Mouse (Mus musculus): ENCODE results near the gene Sh2b2. TPM values are rescaled to one million over a fixed set of nuclear protein-coding genes. Genes with fewer than 3 reads are reported as not detected.
"Not testable (repeated sequence)": the region's sequence is repeated elsewhere in the genome, so short reads cannot be mapped to it uniquely, and the experiment has no call there.

Sh2b2 gene
- total and polyA plus RNA-seq, 3 experiments: 0.55 to 6.7 (median 0.80) TPM

DNA sequence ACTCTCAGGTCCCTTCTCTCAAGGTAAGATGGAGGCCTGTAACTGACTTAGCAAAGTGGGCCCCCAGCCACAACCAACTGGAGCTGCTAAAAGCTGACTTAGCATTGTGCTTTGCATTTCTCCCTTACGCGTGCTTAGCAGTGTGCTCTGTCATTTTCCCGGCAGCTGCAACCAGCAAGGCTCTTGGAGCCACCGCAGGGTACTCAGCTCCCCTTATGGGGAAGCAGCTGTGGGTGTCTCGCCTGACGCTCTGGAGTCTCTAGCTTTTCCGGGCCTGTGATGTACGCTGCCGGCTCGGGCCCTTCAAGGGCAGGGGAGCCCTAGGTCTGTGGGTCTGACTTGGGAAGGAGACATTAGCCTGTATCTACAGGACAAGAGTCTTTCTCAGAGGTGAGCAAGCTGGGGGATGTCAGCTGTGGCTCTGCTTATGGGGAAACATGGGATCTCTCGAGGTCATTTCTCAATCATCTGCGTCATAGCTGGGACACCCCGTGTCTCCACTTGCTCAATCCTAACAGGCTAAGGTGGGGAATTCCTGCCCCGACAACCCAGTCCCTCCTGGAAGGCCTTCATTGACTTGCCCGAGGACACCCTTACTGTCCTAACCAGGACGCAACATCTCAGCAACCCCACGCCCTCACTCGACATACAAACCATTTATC lies 29.2 kb downstream of the Sh2b2 start:
- no peak overlapping the region for H3K27ac ChIP-seq
- H3K36me3 ChIP-seq (ENCODE audit: control insufficient read depth, insufficient read depth, low read length): no peaks in the 10 kb centered on the region
- no peak for DNase-seq
- H3K79me2 ChIP-seq (replicated peaks; ENCODE audit: control insufficient read depth, insufficient read depth, low read length): no peaks in the 10 kb centered on the region
- no peak overlapping the region for H3K9ac ChIP-seq (ENCODE audit: low read depth, low read length)
- no peaks in the 10 kb centered on the region for H3K4me1 ChIP-seq (ENCODE audit: control insufficient read depth, insufficient read depth, low read length)
- no peaks in the 10 kb centered on the region for H3K27me3 ChIP-seq (ENCODE audit: control insufficient read depth, insufficient read depth, low read length)
- TF ChIP-seq EP300 (IDR thresholded peaks at IDR 0.05; ENCODE audit: insufficient read depth, low read depth, low read length): no peak
- TF ChIP-seq POLR2A (IDR thresholded peaks at IDR 0.05; ENCODE audit: insufficient read depth, low read depth, low read length): no peak
- no peak for TF ChIP-seq CTCF (IDR thresholded peaks at IDR 0.05)
- no peak overlapping the region for H3K4me3 ChIP-seq
- intact Hi-C loops (cut with DNase I): no loop called here
- WGBS: 80% methylated on average over 18 of the region's 18 CpGs

DNA sequence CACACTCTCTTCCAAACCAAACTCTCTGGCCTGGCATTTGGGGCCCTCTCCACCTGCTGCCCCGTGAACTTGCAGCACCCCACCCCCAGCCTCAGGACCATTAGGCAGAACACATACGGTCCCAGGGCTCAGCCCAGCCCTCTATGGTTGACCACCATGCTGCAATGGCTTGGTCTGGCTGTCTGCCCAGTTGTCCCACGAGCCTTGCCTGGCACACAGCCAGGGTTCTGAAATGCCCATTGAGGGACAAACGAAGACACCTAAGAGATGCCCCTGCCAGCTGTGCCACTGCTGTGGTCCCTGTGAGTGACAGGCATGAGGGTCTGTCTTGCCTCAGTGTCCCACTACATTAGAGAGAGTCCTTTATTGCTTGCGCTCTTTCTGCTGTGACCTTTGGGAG lies 30.4 kb downstream of the Sh2b2 start:
- no peak for DNase-seq
- no peaks in the 10 kb centered on the region for H3K79me2 ChIP-seq (replicated peaks; ENCODE audit: control insufficient read depth, insufficient read depth, low read length)
- H3K9ac ChIP-seq (ENCODE audit: low read depth, low read length): no peak overlapping the region
- H3K4me3 ChIP-seq: no peak overlapping the region
- 56% methylated on average over 5 of the region's 5 CpGs for WGBS
- H3K4me1 ChIP-seq (ENCODE audit: control insufficient read depth, insufficient read depth, low read length): no peaks in the 10 kb centered on the region
- intact Hi-C loops (cut with DNase I): no loop called here
- TF ChIP-seq POLR2A (IDR thresholded peaks at IDR 0.05; ENCODE audit: insufficient read depth, low read depth, low read length): no peak
- TF ChIP-seq CTCF (IDR thresholded peaks at IDR 0.05): no peak
- no peak for TF ChIP-seq EP300 (IDR thresholded peaks at IDR 0.05; ENCODE audit: insufficient read depth, low read depth, low read length)
- no peaks in the 10 kb centered on the region for H3K27me3 ChIP-seq (ENCODE audit: control insufficient read depth, insufficient read depth, low read length)
- no peak overlapping the region for H3K27ac ChIP-seq
- H3K36me3 ChIP-seq (ENCODE audit: control insufficient read depth, insufficient read depth, low read length): no peaks in the 10 kb centered on the region

DNA sequence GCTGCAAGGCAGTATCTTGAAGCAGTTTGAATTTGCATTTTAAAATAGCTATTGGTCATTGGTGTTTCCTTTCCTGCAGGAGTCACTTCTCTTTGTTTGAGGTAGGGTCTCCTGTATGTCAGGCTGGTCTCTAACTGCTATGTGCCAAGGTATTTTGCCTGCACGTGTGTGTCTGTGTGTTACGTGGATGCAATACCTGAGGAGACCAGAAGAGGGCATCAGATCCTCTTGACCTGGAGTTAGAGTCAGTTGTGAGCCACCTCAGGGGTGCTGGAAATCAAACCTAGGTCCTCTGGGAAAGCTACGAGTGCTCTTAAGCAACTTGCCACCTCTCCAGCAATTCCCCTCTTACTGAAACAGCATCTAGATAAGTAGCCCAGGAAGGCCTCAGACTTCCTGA lies 31.1 kb downstream of the Sh2b2 start:
- Histone ChIP-seq H3K36me3 (ENCODE audit: control insufficient read depth, insufficient read depth, low read length) (no peaks in the 10 kb centered on the region), H3K4me3 (no peak overlapping the region), H3K9ac (ENCODE audit: low read depth, low read length) (no peak overlapping the region), H3K4me1 (ENCODE audit: control insufficient read depth, insufficient read depth, low read length) (no peaks in the 10 kb centered on the region), H3K79me2 (replicated peaks; ENCODE audit: control insufficient read depth, insufficient read depth, low read length) (no peaks in the 10 kb centered on the region), H3K27me3 (ENCODE audit: control insufficient read depth, insufficient read depth, low read length) (no peaks in the 10 kb centered on the region), H3K27ac (no peak overlapping the region)
- no peak for TF ChIP-seq EP300 (IDR thresholded peaks at IDR 0.05; ENCODE audit: insufficient read depth, low read depth, low read length)
- peak; percentile 44 for TF ChIP-seq CTCF (IDR thresholded peaks at IDR 0.05)
- 86% methylated on average over 3 of the region's 3 CpGs for WGBS
- DNase-seq: no peak
- intact Hi-C loops (cut with DNase I): no loop called here

DNA sequence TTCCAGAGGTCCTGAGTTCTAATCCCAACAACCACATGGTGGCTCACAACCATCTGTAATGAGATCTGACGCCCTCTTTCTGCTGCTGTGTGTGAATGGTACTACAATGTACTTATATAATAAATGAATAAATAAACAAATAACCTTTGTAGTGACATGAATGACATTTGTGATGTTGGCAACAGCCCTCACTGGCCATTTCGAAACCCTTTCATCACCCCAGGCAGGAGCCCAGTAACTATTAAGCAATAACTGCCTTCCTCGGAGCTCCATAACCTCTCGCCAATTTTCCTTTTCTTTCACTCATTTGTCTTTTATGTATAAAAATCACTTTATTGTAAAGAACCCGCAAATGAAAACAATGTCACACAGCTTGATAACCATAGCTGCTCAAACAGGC lies 32.6 kb downstream of the Sh2b2 start:
- Histone ChIP-seq H3K27ac (no peak overlapping the region), H3K4me3 (no peak overlapping the region), H3K4me1 (ENCODE audit: control insufficient read depth, insufficient read depth, low read length) (no peaks in the 10 kb centered on the region), H3K79me2 (replicated peaks; ENCODE audit: control insufficient read depth, insufficient read depth, low read length) (no peaks in the 10 kb centered on the region), H3K27me3 (ENCODE audit: control insufficient read depth, insufficient read depth, low read length) (no peaks in the 10 kb centered on the region), H3K9ac (ENCODE audit: low read depth, low read length) (no peak overlapping the region), H3K36me3 (ENCODE audit: control insufficient read depth, insufficient read depth, low read length) (no peaks in the 10 kb centered on the region)
- no peak for DNase-seq
- TF ChIP-seq POLR2A (IDR thresholded peaks at IDR 0.05; ENCODE audit: insufficient read depth, low read depth, low read length) (no peak), CTCF (IDR thresholded peaks at IDR 0.05) (no peak), EP300 (IDR thresholded peaks at IDR 0.05; ENCODE audit: insufficient read depth, low read depth, low read length) (no peak)
- WGBS: 74% methylated on average over 5 of the region's 5 CpGs
- intact Hi-C loops (cut with DNase I): no loop called here

DNA sequence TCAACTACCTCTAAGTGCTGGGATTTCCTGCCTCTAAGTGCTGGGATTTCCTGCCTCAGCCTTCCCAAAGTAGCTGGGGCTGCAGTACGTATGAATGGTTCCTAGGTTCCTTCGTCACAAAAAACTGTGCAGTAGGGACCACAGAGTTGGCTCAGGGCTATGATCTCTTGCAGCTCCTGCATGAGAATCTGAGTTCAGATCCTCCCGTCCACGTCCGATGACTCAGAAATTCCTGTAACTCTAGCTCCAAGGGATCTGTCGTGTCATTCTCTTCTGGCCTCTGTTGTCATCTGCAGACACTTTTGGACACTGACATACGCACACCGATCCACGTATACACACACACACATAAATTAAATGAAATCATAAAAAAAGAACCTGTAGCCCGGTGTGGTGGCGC lies 33.6 kb downstream of the Sh2b2 start:
- Histone ChIP-seq H3K4me1 (ENCODE audit: control insufficient read depth, insufficient read depth, low read length) (no peaks in the 10 kb centered on the region), H3K27me3 (ENCODE audit: control insufficient read depth, insufficient read depth, low read length) (no peaks in the 10 kb centered on the region), H3K36me3 (ENCODE audit: control insufficient read depth, insufficient read depth, low read length) (no peaks in the 10 kb centered on the region), H3K27ac (no peak overlapping the region), H3K4me3 (no peak overlapping the region), H3K79me2 (replicated peaks; ENCODE audit: control insufficient read depth, insufficient read depth, low read length) (no peaks in the 10 kb centered on the region), H3K9ac (ENCODE audit: low read depth, low read length) (no peak overlapping the region)
- no peak for DNase-seq
- WGBS: 75% methylated on average over 11 of the region's 11 CpGs
- intact Hi-C loops (cut with DNase I): no loop called here
- TF ChIP-seq POLR2A (IDR thresholded peaks at IDR 0.05; ENCODE audit: insufficient read depth, low read depth, low read length) (no peak), EP300 (IDR thresholded peaks at IDR 0.05; ENCODE audit: insufficient read depth, low read depth, low read length) (no peak), CTCF (IDR thresholded peaks at IDR 0.05) (no peak)

DNA sequence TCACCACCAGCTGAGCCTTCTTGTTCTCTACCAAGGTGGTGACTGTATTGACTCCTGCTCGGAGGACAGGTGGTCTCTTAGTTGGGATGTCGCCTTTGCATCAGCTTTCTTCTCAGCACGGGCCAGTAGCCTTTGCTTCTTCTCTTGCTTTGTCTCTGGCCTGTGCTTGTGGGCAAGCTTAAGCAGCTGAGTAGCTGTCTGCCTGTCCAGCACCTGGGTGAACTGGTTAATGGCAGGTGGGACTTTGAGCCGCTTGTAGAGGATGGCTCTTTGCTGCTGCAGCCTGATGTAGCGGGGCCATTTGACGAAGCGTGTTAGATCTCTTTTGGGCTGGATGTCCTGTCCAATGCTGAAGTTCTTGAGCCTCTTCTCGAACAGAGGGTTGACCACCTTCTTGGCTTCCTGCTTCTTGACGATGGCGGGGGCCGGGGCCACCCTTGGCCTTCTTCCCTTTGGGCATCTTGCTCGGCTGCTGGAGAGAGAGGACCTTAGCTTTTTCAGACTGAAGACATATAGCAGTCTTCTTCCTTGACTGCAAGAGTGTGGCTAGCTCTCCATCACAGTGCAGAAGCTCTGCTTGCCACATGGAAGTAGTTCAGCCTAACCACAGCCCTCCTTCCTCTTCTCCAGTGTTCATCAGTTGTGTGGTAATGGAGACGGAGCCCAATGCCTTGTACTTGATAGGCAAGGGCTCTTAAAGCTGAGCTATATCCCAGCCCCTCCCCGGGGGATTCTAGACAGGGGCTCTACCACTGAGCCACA lies 34.8 kb downstream of the Sh2b2 start:
- H3K9ac ChIP-seq (ENCODE audit: low read depth, low read length); intact Hi-C loops (cut with DNase I); DNase-seq; H3K27ac ChIP-seq; H3K27me3 ChIP-seq (ENCODE audit: control insufficient read depth, insufficient read depth, low read length); H3K4me3 ChIP-seq; H3K36me3 ChIP-seq (ENCODE audit: control insufficient read depth, insufficient read depth, low read length); H3K4me1 ChIP-seq (ENCODE audit: control insufficient read depth, insufficient read depth, low read length); H3K79me2 ChIP-seq (replicated peaks; ENCODE audit: control insufficient read depth, insufficient read depth, low read length): not testable (repeated sequence)
- 81% methylated on average over 14 of the region's 14 CpGs for WGBS

Measured in heart, adult 2 months (tissue).